Mouse (Mus musculus) gastrocnemius, postnatal 10 days (tissue): ENCODE data around the gene Nkx6-2. TPM values are rescaled to one million over a fixed set of nuclear protein-coding genes. Genes with fewer than 3 reads are reported as not detected.
A peak's percentile ranks its signal among the peaks of the same experiment; 100 is the strongest.

ENCODE experiments used
- DNase-seq: peaks from one replicate; pipeline ENCODE4 v3.0.0; 2021; ENCODE audit warnings: mixed read lengths
- total RNA-seq, 2 experiments: library from RNA; stranded (reverse); gene quantifications; 2 replicates each; pipeline ENCODE4 v1.2.3; 2021

Nkx6-2 gene
- total RNA-seq, 2 experiments from 2014 or later = not detected

DNA sequence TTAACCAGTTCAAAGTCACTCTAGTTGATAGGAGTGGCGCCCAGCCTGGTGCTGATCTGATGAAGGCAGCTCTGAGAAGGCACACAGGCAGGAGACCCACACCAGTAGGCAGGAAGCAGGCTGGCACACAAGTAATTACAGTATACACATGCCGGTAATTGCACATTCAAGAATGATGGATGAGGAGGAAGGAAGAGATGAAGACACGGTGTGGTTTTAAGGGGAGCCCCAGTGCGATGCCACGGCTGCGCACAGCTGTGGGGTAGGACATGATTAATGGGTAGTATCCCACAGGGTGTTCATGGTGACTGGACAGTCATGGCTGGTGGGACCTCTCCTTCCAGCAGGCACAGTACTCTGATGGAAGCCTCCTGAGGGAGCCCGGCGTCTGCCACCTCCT lies 16.1 kb downstream of the Nkx6-2 start:
- DNase-seq = no peak

DNA sequence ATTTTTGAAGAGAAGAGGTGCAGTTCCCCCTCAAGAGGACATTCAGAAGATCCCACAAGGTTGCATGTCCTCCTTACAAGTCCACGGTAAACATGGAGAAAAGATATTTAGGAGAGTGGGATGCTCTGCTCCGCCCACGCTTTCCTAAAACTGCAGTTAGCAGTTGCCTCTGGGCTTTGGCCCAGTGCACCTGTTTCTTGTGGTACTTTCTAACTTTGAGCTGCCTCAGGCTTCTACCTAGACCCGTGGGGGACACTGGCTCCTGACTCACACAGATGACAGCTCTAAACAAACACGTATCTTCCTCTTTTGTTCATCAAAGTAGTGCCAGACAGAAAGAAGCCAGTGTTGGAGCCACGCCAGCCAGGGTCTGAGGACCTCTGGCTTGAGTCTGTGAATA lies 16.6 kb downstream of the Nkx6-2 start:
- DNase-seq = no peak

DNA sequence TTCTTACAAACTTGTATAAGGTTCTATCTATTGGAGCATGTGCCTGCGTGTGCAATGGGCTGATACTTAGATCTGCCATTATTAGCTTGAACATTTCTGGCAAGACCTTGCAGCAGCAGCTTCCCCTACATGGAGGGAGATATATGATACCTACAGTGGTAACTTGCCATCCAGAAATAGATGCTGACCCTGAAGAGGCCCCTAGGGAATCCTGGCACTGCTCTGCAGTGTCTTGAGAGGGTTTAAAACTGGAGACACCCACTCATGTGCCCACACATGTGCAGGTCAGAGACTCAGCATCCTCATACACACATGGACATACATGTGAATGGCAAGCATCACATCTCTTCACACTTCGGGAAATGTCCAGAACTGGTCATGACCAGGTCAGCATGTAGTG lies 18.4 kb downstream of the Nkx6-2 start:
- DNase-seq = no peak

DNA sequence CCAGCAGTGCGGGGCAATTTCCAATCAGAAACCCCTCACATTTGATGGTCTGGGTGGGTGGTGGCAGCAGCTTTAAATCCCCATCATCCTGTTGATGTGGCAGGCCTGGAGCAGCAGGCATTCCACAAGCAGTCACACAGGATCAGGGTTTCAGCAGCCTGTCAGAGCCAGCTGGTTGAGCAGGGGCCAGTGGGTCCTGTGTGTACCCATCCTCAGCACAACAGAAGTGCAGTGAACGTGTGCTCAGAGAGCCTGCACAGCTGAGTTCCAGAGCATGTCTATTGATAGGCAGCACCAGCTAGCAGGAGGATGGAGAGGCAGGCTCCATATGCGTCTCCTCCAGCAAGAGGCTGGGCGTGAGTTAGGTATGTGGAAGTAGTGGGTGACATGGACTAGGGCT lies 19.2 kb downstream of the Nkx6-2 start:
- DNase-seq = no peak

DNA sequence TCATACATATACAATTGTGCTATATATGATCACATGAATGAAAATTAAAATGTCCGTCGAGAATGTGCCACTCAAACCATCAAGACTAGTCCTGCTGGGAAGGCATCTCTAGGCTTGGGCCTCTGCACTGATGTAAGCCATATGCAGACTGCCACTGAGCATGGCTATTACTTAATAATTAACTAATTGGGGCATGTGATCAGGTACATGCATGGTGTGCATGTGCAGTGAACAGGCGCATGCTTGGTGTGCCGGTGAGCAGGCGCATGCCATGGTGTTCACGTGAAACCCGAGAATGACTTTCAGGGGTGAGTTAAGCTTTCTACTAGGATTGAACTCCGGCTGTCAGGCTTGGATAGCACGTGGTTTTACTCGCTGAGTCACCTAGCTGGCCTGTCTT lies 22.9 kb downstream of the Nkx6-2 start:
- no peak for DNase-seq

DNA sequence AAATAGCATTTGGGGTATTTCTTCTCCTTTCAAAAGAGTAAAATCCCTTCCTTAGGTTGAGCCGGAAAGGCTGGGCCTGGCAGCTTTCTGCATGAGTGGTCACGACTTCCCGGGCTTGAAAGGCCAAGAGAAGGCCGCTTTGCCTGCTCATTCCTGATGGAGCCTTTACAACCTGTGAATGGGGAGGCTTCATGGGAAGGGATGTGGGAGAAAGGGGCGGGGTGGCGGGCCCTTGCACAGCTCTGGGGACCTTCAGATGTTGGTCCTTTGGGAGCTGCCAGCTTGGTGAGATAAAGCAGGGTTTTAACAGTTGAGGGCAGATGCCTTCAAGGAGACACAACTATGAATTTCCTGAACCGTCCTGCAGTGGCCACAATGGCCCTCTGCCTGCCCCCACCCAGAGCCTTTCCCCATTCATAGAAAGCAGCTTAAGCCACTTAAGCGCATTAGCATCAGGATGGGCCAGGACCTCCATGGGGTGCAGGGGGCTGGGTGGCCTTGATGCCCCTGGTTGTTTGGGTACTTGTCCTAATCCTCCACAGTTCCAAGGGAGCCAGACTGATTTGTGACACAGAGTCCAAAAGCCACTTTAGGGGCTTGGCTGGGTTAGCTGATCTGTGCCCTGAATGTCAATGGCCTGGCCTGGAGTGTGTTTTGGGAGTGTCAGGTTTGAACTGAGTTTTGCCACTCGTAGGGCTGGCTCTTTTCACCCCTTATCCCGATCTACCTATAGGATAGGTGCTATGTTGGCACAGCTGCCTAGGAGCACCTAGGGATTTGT lies 25.7 kb downstream of the Nkx6-2 start:
- DNase-seq = no peak

DNA sequence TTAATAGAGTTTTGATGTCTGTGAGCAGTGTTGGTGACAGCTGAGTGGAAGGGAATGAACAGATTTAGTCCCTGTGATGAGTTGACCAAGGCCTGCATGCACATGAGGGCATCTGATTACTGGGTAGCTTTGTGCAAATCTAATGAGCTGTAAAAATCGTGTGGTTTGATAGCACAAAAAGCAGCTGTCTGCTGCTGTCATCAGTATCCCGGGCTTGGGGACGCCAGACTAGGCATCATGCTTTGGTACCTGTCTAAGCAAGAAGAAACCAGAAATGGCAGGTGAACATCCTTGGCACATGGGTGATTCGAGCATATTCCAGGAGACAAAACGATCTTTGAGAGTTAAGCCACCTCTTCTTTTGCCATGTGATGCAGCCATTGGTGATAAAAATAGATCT lies 26.3 kb downstream of the Nkx6-2 start:
- DNase-seq = no peak

DNA sequence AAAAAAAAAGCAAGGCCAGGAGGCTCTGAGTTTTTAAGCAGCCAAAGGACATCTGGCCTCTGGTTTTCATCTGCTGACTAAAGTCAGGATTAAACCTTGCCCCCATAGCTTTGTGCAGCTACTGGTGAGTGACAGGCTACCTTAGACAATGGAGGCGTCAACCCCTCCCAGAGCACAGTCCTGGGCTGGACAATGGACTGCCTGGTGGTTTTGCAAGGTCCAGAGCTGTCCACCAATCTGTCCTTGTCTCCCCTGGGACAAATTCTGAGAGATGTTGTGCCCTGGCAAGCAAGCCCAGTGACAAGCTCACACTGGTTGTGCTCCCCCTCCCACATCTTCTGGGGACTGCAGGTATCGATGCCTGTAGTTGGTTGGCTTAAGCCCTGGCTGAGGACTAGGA lies 31.1 kb downstream of the Nkx6-2 start:
- no peak for DNase-seq

DNA sequence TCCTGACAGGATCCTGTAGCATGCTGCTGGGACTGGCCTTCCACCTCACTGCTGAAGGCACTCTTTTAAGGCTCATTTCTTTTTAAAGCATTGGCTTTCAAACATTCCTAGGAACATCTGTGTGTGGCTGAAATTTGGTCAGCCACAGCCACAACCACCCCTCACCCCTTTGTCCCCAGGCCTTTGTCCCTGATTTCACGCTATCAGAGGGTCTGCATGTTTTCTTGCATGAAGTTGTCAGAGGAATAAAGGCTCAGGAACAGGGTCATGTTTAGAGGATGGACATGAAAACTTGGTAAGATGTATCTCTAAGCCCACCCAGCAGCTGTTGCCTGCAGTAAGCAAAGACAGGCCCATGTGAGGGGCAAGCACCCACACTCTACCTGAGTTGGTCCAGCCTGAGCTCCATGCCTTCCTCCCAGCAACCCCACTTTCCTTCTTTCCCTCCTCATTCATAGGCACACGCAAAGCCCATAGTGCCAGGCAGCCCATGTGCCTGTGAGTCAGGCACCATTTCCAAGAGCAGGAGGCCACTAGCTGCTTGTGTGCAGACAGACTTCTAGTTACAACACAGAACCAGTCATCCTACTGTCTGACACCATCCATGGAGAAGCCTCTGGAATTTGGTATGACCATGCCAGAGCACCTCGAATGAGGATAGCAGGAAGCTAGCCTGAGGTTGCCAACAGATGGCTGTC lies 32.4 kb downstream of the Nkx6-2 start:
- DNase-seq = no peak

DNA sequence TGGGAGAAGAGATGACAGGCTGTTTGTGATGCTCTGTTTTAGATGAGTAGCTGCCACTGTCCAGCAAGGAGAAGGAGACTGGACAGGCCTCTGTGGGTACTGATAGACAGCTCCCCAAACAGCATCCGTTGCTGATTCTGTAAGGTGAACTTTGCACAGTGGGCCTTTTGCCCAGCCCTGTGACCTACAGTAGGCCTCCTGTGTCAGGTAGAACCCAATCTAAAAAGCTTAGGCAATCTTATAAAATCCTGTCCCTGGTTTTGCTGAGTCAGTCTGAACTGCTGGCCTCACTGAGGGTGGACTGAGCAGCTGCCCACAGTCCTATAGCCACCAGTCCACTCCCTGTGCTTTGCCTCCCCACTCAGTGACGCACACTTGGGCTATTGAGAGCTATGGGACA lies 35.3 kb downstream of the Nkx6-2 start:
- DNase-seq = no peak

DNA sequence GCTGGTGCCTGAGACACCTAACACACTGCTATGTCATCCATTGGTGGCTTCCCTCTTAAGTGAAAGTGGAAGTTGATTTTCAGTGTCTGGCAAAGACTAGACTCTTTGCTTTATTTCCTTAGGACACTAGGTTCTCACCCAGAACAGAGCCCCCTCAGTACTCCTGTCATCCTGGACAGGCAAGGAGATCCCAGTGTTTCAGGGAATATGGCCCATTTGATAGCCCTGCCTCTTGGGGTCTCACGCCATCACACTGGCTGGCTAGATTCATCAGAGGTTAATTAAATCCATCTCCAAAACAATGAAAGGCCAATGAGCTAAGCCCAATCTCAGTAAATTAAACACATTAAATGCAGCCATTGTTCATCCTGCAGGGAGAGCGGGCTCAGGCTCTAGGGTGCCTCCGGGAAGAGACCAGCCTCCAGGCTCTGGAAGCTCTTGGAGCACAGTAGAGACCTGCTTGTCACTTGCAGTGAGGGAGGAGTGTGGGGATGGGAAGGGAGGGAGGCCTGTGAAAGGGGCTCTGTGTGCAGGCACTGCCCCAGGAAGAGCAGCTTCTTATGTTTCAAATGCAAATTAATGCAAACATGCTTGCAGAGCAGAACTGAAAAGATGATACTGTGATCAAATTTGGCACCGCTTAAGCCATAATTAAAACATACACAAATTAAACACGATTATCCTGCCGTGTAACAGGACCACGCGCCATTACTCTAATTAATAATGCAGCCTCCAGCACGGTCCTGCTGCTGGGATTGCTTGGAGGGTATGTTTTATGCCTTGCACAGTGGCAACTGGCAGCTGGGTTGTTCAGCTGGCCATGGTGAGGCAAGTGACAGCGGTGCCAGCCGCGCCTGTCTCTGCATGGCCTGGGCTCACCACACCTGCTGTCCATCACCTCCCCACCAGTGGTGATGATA lies 37.6 kb downstream of the Nkx6-2 start:
- DNase-seq = no peak

DNA sequence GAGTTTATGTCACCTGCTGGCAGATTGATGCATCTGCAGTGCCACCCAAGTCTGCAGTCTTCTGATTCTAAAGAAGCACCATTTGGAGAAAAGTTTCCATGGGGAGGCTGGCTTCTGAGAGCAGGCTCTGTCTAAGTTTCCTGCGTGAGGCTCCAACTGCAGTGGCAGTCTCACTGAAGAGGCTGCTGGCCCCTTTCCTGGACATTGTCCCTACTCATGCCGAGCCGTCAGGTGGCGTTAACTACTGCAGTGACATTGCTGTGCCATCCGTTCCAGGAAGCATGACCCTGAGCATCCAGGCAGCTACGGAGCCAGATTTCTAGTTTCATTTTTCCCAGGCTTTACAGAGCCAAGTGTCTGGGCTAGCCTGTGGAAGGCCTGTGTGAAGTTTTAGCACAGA lies 41.2 kb downstream of the Nkx6-2 start:
- DNase-seq = no peak

DNA sequence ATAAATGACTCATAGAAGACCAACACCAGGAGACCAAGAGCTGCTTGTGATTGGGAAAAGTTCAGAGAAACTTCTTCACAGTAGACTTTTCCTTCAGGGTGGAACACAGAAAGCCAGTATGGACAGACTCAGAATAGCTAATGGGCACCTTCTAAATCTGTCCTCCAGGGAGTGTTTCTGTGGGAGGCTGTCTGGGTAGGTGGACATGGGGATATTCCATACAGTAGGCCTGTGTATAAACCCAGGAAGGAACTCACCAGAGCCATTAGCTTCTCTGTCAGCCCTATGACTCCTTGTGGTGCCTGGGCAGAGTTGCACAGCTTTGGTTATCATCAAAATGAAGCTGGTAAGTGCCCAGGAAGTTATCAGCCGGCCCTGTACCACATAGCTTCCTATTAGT lies 42.0 kb downstream of the Nkx6-2 start:
- DNase-seq = no peak

DNA sequence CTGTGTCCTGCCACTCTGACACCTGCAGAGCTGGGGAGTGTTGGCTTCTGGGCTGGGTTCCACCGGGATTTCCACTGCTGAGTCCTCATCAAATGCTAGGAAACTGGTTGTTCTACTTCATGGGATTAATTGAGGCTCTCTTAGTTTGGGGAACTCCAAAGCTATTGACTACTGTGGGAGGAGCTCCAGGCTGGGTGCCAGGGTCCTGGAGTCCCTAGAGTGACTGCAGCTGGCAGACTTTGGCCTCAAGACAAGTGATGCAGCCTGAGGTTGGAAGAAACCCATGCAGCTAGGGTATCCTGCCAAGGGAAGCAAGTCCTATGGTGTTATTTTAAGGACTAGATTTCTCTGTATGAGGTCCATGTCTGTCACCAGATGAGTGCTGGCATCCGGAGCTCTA lies 44.1 kb downstream of the Nkx6-2 start:
- DNase-seq = peak; percentile 42

DNA sequence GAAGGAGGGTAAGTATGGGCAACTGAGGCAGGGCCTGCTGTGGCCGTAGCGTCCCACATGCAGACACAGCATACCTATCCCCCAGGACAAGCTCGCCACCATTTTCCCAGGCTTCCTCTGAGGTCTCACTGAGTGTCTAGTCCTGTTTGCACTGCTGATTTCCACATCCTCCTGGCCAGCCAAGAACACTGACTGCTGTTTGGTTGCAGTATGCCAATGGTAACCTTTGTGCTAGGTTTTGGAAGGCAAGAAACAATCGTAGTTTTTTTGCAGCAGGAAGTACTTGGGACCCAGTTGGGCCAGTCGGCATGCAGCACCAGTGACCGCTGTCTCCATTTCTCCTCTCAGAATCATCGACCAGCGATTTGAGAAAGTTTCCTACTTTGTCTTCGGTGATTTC lies 44.8 kb downstream of the Nkx6-2 start:
- no peak for DNase-seq

DNA sequence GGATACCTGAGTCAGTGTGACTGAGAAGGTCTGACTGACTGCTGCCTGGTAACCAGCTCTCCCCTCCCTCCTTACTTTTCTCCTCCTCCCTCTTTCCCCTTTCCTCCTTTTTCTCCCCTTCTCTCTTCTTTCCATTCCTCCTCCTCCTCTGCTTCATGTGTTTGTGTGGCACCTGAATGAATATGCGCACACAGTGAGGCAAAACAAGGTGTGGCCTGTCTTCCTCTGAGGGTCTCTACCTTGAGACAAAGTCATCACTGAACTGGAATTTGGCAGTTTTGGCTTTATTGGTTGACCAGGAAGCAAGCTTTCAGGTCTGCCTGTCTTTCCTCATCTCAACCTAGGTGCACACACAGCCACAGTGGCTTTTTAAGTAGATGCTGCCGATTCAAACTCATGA lies 45.8 kb downstream of the Nkx6-2 start:
- no peak for DNase-seq

DNA sequence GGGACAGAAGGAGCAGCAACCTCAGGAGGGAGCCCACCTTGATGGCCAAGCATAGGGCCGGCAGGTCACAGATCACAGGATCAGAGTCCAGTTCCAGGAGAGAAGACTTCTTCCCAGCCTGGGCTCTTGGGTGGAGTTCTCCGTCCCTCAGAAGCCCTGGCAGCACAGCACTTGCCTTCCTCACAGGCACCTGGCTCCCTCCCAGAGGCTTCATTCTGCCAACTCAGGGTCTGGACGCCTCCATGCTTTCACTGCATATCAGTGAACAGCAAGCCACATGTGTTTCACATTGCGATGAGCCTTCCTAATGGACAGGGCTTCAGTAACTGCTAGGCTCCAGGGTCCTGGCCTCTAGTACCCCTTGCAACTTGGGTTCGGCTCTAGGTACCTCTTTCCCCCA lies 46.3 kb downstream of the Nkx6-2 start:
- peak; percentile 45 for DNase-seq

DNA sequence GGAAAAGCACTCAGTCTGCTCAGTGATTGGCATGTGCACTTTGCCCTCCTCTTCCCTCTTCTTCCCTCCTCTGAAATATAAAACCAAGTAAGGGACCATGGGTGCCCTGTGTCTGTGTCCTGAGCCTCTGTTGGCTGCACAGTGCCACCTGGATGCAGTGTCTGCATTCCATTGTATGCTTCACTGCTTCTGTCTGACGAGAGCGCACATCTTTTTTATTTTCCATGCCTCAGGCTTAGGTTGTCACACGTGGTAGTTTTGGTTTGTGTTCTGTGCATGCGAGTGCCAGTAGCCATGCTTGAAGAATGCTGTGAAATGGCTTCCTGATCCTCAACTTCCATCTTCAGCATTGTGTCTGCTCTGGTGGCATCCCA lies 51.2 kb downstream of the Nkx6-2 start:
- no peak for DNase-seq

DNA sequence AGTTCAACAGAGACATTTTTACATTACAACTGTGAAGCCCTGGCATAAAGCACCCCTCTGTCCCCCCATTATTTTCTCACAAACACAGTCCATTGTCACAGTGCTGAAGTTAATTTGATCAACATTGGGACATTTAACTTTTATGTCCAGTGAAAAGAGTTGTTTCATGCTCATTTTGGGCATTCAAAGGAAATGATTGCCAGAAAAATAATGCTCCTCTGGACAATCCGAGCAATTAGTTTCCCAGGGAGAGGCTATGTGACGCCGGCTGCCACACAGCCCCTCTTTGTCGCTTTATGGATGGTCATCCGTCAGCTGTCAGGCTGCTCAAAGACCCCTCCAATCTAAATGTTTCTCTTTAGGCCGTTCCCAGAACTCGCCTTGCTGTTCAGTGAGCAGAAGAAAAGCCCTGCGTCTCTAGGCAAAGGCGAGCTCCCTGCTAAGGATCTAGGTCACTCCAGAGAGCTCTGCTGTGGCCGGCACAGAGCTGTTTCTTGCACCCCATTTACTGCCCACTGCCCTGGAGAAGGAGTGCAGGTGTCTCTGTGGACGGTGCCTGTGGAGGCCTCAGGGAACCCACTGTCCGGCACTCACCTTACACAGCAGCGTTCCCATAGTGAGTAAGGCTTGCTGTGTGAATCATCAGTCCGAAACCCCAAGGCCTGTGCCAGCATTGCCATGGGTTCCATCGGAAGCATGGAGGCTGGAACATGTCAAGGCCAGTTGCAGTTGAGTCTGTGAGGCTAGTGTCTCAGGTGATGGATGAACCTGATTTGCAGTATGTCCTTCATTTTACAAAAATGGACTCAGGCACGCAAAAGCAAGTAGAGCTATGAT lies 51.8 kb downstream of the Nkx6-2 start:
- no peak for DNase-seq
